Mouse (Mus musculus): ENCODE results near the gene Nudt17. TPM values are rescaled to one million over a fixed set of nuclear protein-coding genes. Genes with fewer than 3 reads are reported as not detected.
A peak's percentile ranks its signal among the peaks of the same experiment; 100 is the strongest.
"Not testable (repeated sequence)": the region's sequence is repeated elsewhere in the genome, so short reads cannot be mapped to it uniquely, and the experiment has no call there.

Nudt17 gene
- total and polyA plus RNA-seq, 2 experiments from 2014 or later: 5.6 to 11.7 TPM

- WGBS: 83% methylated on average over 8 of the region's 8 CpGs
- Histone ChIP-seq H3K9ac (no peak overlapping the region), H3K4me1 (ENCODE audit: insufficient read depth) (no peaks in the 10 kb centered on the region), H3K36me3 (ENCODE audit: insufficient read depth) (no peaks in the 10 kb centered on the region), H3K27ac (ENCODE audit: low read depth, low read length) (no peak overlapping the region), H3K9me3 (ENCODE audit: low read length) (no peaks in the 10 kb centered on the region), H3K4me2 (ENCODE audit: low read depth) (no peak overlapping the region), H3K4me3 (ENCODE audit: low read depth, low read length) (no peak overlapping the region), H3K27me3 (ENCODE audit: insufficient read depth, low read length) (no peaks in the 10 kb centered on the region)
- ATAC-seq (no peak), DNase-seq (no peak)
- no peak for TF ChIP-seq CTCF (IDR thresholded peaks at IDR 0.05; ENCODE audit: low read depth)
Observed at GRCm38 (mm10) chr3:96674442-96674841, 33.9 kb downstream of the Nudt17 start.

- Histone ChIP-seq H3K9me3 (ENCODE audit: low read length) (no peaks in the 10 kb centered on the region), H3K4me1 (ENCODE audit: insufficient read depth) (no peaks in the 10 kb centered on the region), H3K4me2 (ENCODE audit: low read depth) (no peak overlapping the region), H3K4me3 (ENCODE audit: low read depth, low read length) (no peak overlapping the region), H3K27me3 (ENCODE audit: insufficient read depth, low read length) (no peaks in the 10 kb centered on the region), H3K36me3 (ENCODE audit: insufficient read depth) (no peaks in the 10 kb centered on the region), H3K27ac (ENCODE audit: low read depth, low read length) (no peak overlapping the region), H3K9ac (no peak overlapping the region)
- ATAC-seq (no peak), DNase-seq (no peak)
- TF ChIP-seq CTCF (IDR thresholded peaks at IDR 0.05; ENCODE audit: low read depth): no peak
- WGBS: 64% methylated on average over 4 of the region's 4 CpGs
Observed at GRCm38 (mm10) chr3:96673514-96673913, 34.8 kb downstream of the Nudt17 start.

GRCm38 (mm10) chr3:96671519-96671918 is 36.8 kb downstream of the Nudt17 start:
- no peak for ATAC-seq
- 94% methylated on average over 5 of the region's 5 CpGs for WGBS
- TF ChIP-seq CTCF (IDR thresholded peaks at IDR 0.05; ENCODE audit: low read depth): no peak

GRCm38 (mm10) chr3:96669727-96670468 is 38.5 kb downstream of the Nudt17 start, which contains the start of gene Ankrd35:
Gene Ankrd35, plus strand, starts transcription at chr3:96670131.
- WGBS: 4% methylated on average over 35 of the region's 35 CpGs
- ATAC-seq: peak; percentile 95

More at GRCm38 (mm10) chr3:96671519-96671918, 36.8 kb downstream of the Nudt17 start:
- Histone ChIP-seq H3K9ac (no peak overlapping the region), H3K9me3 (ENCODE audit: low read length) (no peaks in the 10 kb centered on the region), H3K36me3 (ENCODE audit: insufficient read depth) (no peaks in the 10 kb centered on the region), H3K4me2 (ENCODE audit: low read depth) (no peak overlapping the region), H3K27ac (ENCODE audit: low read depth, low read length) (no peak overlapping the region), H3K4me3 (ENCODE audit: low read depth, low read length) (no peak overlapping the region), H3K27me3 (ENCODE audit: insufficient read depth, low read length) (no peaks in the 10 kb centered on the region), H3K4me1 (ENCODE audit: insufficient read depth) (no peaks in the 10 kb centered on the region)
- DNase-seq: no peak

GRCm38 (mm10) chr3:96668424-96669067 is 39.8 kb downstream of the Nudt17 start:
- TF ChIP-seq CTCF (IDR thresholded peaks at IDR 0.05; ENCODE audit: low read depth): no peak
- Histone ChIP-seq H3K27me3 (ENCODE audit: insufficient read depth, low read length) (no peaks in the 10 kb centered on the region), H3K9ac (no peak overlapping the region), H3K4me3 (ENCODE audit: low read depth, low read length) (no peak overlapping the region), H3K36me3 (ENCODE audit: insufficient read depth) (no peaks in the 10 kb centered on the region), H3K27ac (ENCODE audit: low read depth, low read length) (no peak overlapping the region), H3K4me1 (ENCODE audit: insufficient read depth) (no peaks in the 10 kb centered on the region), H3K4me2 (ENCODE audit: low read depth) (no peak overlapping the region), H3K9me3 (ENCODE audit: low read length) (no peaks in the 10 kb centered on the region)
- ATAC-seq (no peak), DNase-seq (no peak)
- WGBS: 94% methylated on average over 5 of the region's 5 CpGs

More at GRCm38 (mm10) chr3:96669727-96670468, 38.5 kb downstream of the Nudt17 start, which contains the start of gene Ankrd35:
- Histone ChIP-seq H3K9ac (peak within 1 kb of the TSS; percentile 44), H3K4me3 (ENCODE audit: low read depth, low read length) (peak within 1 kb of the TSS; percentile 46), H3K9me3 (ENCODE audit: low read length) (no peaks in the 10 kb centered on the region), H3K27ac (ENCODE audit: low read depth, low read length) (no peak within 1 kb of the TSS), H3K4me1 (ENCODE audit: insufficient read depth) (no peaks in the 10 kb centered on the region), H3K36me3 (ENCODE audit: insufficient read depth) (no peaks in the 10 kb centered on the region), H3K27me3 (ENCODE audit: insufficient read depth, low read length) (no peaks in the 10 kb centered on the region), H3K4me2 (ENCODE audit: low read depth) (peak within 1 kb of the TSS; percentile 55)
- peak; percentile 48 for TF ChIP-seq CTCF (IDR thresholded peaks at IDR 0.05; ENCODE audit: low read depth)
- DNase-seq: peak; percentile 75

GRCm38 (mm10) chr3:96667316-96667715 is 41.0 kb downstream of the Nudt17 start:
- Histone ChIP-seq H3K27me3 (ENCODE audit: insufficient read depth, low read length) (no peaks in the 10 kb centered on the region), H3K9me3 (ENCODE audit: low read length) (no peaks in the 10 kb centered on the region), H3K4me2 (ENCODE audit: low read depth) (no peak overlapping the region), H3K36me3 (ENCODE audit: insufficient read depth) (no peaks in the 10 kb centered on the region), H3K4me3 (ENCODE audit: low read depth, low read length) (no peak overlapping the region), H3K9ac (no peak overlapping the region), H3K27ac (ENCODE audit: low read depth, low read length) (no peak overlapping the region), H3K4me1 (ENCODE audit: insufficient read depth) (peaks cover 5% of the 10 kb centered on the region; the same call in 1 of the 2 replicates)
- ATAC-seq: no peak
- peak; percentile 43 for TF ChIP-seq CTCF (IDR thresholded peaks at IDR 0.05; ENCODE audit: low read depth)
- no peak for DNase-seq
- WGBS: 41% methylated on average over 1 of the region's 1 CpGs

GRCm38 (mm10) chr3:96666916-96667315 is 41.4 kb downstream of the Nudt17 start:
- Histone ChIP-seq H3K36me3 (ENCODE audit: insufficient read depth) (no peaks in the 10 kb centered on the region), H3K9ac (no peak overlapping the region), H3K4me2 (ENCODE audit: low read depth) (no peak overlapping the region), H3K27me3 (ENCODE audit: insufficient read depth, low read length) (no peaks in the 10 kb centered on the region), H3K4me1 (ENCODE audit: insufficient read depth) (peaks cover 5% of the 10 kb centered on the region; the same call in 1 of the 2 replicates), H3K4me3 (ENCODE audit: low read depth, low read length) (no peak overlapping the region), H3K9me3 (ENCODE audit: low read length) (no peaks in the 10 kb centered on the region), H3K27ac (ENCODE audit: low read depth, low read length) (no peak overlapping the region)
- TF ChIP-seq CTCF (IDR thresholded peaks at IDR 0.05; ENCODE audit: low read depth): no peak
- DNase-seq (no peak), ATAC-seq (no peak)
- 92% methylated on average over 5 of the region's 5 CpGs for WGBS

GRCm38 (mm10) chr3:96665732-96666363 is 42.5 kb downstream of the Nudt17 start:
- not testable (repeated sequence) for H3K4me2 ChIP-seq (ENCODE audit: low read depth); ATAC-seq; H3K9ac ChIP-seq; H3K9me3 ChIP-seq (ENCODE audit: low read length); H3K4me1 ChIP-seq (ENCODE audit: insufficient read depth); H3K27ac ChIP-seq (ENCODE audit: low read depth, low read length); H3K36me3 ChIP-seq (ENCODE audit: insufficient read depth); DNase-seq; H3K27me3 ChIP-seq (ENCODE audit: insufficient read depth, low read length); H3K4me3 ChIP-seq (ENCODE audit: low read depth, low read length)
- 90% methylated on average over 7 of the region's 7 CpGs for WGBS
